Mouse (Mus musculus) mesoderm, embryonic 11.5 days (tissue): ENCODE data around the gene Fut2.

Source experiments
- DNase-seq: peaks from one replicate; pipeline ENCODE4 v3.0.0-alpha.2; 2012; ENCODE audit warnings: low read depth, low spot score

Gene Fut2

DNA sequence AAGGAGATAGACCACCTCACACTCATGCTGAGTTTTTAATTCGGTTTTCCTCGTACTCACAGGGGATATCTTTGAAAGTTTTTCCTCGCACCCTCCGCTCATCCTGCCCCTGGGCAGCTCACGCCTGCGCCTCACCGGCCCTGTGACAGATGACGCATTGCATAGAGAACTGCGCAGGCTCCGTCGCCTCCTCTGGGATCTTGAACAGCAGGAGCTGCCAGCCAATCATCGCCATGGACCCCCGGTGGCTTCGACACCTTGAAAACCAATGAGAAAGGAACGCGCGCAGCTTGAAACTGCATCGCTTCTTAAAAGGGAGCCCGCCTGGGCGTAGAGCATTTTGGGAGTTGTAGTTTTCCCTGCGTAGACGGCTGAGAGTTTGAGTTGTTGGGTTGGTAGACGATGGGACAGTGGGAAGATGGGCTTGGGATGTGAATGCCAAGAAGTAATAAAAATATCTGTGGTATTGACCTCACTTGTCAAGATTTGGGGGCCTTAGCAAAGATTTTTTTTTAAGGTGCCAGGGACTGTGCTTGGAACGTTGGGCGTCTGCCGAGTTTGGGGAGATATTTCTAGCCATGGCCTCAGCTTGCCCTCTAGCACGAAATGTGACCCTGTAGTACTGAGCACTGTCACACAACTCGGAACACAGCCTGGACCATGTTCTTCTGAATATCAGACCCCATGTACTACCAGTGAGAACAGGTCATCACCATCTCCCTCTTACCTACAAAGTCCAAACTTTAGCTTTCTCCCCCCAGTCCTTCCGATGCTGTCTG is 27.4 kb downstream of the Fut2 start:
- peak; percentile 98 for DNase-seq

- DNase-seq, result no peak
These were observed 28.5 kb downstream of the Fut2 start for GRCm38 (mm10) chr7:45637710-45638109.

- DNase-seq, result no peak
These were observed 30.2 kb downstream of the Fut2 start for GRCm38 (mm10) chr7:45635711-45636688.

- DNase-seq, result no peak
These were observed 31.1 kb downstream of the Fut2 start for GRCm38 (mm10) chr7:45634946-45635681.

- DNase-seq, result no peak
These were observed 33.7 kb downstream of the Fut2 start for GRCm38 (mm10) chr7:45632499-45632898.

GRCm38 (mm10) chr7:45630064-45630907 is 35.9 kb downstream of the Fut2 start:
- DNase-seq, result no peak

- DNase-seq, result peak; percentile 93
These were observed 37.6 kb downstream of the Fut2 start for GRCm38 (mm10) chr7:45628364-45629294.

- no peak for DNase-seq
These were observed 38.9 kb downstream of the Fut2 start, which contains the start of gene Rasip1 for GRCm38 (mm10) chr7:45627261-45627660. Gene Rasip1 (plus strand): TSS chr7:45627488.

- no peak for DNase-seq
These were observed 39.6 kb downstream of the Fut2 start for GRCm38 (mm10) chr7:45626571-45627076.

- no peak for DNase-seq
These were observed 40.7 kb downstream of the Fut2 start for GRCm38 (mm10) chr7:45625481-45625880.

DNA sequence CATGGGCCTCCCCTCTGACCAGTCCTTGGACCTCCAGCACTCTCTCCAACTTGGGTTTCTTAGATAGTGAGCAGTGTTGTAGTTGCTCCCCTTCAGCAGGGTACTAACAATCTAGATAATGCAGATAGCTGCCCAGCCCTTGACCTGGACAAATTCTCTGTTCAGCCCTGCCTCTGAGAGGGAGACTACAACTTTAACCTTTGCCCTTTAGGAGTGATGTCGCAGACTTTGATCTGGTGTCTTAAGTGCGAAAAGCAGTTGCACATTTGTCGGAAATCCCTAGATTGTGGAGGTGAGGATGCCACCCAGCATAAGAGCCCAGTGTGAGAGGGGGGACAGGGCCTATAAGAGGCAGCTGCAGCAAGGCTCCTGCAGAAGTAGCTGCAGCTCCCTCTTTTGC is 41.5 kb downstream of the Fut2 start:
- no peak for DNase-seq

GRCm38 (mm10) chr7:45623507-45623906 is 42.7 kb downstream of the Fut2 start:
- no peak for DNase-seq

DNA sequence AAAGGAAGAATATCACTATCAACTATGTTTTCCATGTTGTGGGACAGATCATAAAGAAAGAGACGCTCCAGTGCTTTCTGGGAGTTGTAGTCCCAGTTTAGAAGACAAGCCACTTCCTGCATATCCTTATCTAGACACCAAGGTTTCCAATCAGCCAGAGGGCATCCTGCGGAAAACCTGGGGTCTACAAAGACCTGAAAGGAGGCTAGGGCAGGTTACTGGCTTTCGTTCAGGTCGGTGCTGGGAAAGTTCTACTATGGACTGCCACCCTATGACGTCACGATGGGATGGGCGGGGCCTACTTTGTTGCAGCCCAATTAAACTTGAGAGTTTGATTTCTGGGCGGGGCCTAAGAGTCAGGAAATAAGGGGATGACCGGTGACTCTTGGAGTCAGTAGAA is 44.8 kb downstream of the Fut2 start, which contains the start of gene Izumo1:
TSS of gene Izumo1 (plus strand) at position 369 of the 400 bp plus-strand sequence.
- DNase-seq, result no peak

DNA sequence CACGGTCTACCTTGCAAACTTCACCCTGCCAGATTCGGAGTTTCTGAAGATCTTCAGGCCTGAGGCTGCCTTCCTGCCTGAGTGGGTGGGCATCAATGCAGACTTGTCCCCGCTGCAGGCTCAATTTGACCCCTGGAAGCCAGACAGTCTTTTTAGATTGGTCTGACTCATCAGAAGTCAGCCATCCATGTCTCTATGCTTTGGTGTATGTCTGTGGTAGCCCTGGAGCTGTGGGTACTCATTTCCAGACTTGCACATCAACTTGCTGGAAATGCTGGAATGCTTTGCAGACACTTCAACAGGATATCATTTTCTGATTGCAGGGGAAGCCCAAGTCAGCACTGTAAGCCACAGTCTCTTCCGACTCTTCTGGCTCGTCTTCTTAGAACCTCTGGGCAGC is 46.6 kb downstream of the Fut2 start:
- no peak for DNase-seq

- DNase-seq, result no peak
These were observed 47.9 kb downstream of the Fut2 start for GRCm38 (mm10) chr7:45618316-45618715.

- DNase-seq, result peak; percentile 30
These were observed 49.0 kb downstream of the Fut2 start, which contains the start of gene Fut1 for GRCm38 (mm10) chr7:45617042-45617695. Gene Fut1 (plus strand): TSS chr7:45617289.

- DNase-seq, result peak; percentile 61
These were observed 49.9 kb downstream of the Fut2 start for GRCm38 (mm10) chr7:45616277-45616676.

- no peak for DNase-seq
These were observed 56.7 kb downstream of the Fut2 start for GRCm38 (mm10) chr7:45609511-45609910.
